Mouse (Mus musculus) frontal cortex, postnatal 25 days (tissue): Measurements from ENCODE around the gene B3galnt1.
"Not testable (repeated sequence)": the region's sequence is repeated elsewhere in the genome, so short reads cannot be mapped to it uniquely, and the experiment has no call there.

ENCODE experiments used
- DNase-seq, 2 experiments: peaks; one replicate each; pipeline ENCODE4 v3.0.0; 2022; ENCODE audit warnings: low spot score in 2 of 2

B3galnt1 gene

DNA sequence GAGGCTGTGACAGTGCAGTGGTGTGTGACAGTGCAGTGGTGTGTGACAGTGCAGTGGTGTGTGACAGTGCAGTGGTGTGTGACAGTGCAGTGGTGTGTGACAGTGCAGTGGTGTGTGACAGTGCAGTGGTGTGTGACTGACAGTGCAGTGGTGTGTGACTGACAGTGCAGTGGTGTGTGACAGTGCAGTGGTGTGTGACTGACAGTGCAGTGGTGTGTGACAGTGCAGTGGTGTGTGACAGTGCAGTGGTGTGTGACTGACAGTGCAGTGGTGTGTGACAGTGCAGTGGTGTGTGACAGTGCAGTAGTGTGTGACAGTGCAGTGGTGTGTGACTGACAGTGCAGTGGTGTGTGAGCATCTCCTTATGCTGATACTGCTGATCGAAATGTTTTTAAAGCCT is 33.2 kb downstream of the B3galnt1 start:
- DNase-seq = not testable (repeated sequence)

DNA sequence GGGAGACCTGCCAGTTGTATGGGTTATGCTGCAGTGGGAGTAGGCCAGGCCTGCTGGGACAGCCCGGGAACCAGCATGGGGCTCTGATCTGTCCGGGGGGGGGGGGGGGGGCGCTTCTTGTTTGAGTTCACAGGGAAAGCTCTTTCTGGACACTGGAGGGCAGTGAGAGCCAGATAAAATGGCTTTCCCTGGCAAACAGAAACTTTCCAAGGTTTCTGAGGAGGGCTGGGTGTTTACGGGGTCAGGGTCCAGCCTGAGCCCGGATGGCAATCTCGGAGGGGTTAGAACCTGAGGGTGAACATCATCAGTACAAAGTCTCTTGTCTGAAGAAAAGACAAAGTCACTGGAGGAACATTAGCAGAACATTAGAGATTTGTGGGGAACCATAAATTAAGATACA is 35.4 kb downstream of the B3galnt1 start:
- no peak for DNase-seq

DNA sequence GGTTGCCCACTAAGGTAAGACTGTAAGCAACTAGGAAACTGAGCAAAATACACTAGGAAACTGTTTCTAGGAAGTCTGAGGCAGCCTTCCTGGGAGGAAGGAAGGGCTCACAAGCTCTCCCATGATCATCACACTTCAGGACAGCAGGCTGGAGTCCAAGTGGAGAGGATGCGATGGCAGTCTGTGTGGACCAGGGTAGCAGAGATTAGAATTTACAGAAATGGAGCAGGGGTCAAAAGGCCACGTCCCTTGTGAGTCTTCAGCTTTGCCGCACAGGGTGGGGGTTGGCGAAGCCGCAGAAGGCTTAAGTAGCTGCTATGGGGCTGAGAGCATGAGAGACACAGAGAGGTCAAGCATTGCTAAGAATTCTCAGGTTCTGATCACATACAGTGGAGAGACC is 37.1 kb downstream of the B3galnt1 start:
- DNase-seq = no peak

DNA sequence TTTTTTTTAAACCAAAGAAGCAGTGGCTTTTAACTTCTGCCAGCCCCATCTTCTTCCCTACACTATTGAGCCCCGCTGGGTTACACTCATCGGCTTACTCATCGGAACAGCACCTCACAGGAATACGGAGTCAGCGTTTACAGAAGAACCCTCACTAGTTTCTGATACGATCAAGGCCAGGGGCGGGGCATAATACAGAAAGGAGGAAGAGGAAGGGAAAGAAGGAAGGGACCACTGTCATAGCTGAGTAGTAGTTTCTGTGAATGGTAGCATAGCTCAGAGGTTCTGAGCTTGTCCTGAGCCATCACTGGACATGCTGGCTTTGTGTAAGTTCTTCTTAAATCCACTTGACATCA is 38.8 kb downstream of the B3galnt1 start:
- DNase-seq = no peak

DNA sequence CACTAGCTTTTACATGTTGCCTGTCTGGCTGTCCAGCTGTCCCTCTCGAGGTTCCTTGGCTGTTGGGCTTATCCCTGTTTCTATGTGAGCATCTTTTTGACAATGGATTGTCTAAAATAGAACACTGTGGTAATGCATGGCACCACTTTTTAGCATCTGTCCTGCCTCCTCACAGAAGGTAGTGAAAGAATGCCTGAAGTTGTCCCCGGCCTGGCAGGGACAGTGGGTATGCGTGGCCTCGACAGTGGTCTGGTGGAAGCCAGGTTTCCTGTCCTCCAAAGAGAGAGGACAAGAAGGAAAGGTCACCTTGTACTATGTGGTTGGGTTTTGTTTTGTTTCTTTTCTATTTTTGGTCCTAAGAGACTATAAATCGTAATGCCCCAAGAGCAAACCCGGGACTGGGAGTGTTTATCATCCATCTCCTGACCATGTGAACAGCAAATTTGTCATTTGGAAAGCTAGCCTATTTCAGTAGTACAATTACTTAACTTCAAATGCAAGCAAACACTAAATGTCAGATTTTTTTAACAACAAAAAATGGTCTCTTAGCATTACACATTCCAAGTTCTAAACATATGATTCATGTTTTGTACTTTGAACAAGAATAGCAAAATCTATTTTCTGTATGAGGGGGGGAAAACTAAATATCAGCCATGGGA is 39.3 kb downstream of the B3galnt1 start:
- no peak for DNase-seq

DNA sequence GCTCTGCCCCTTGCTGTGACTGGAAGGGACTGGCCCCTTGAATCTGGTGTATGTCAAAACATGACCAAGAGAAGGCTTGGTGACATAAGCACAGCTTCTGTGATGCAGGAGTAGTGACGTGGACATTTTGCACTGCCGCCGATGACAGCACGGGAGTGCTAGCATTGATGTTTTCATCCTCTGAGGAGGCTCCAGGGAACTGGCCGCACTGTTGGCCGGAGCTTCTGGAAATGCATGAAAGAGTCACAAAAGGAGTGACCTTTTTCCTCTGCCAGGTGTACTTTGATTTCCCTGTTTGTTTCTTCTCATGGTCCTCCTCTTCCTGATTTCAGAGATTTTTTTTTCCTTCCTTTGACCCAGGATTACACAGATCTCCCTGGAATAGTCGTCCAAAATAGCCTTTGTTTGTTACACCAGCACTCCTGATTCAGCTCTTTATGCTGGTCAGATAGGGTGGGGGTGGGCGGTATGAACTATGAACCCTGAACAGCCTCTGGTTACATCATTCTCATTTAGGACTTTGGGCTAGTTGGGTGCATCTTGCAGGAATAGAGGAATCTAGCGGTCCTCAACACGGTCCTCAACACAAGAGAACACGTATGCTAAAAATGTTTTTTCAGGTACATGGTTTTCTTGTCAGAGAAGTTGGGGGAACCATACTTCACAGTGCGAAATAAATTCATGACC is 42.5 kb downstream of the B3galnt1 start:
- no peak for DNase-seq

DNA sequence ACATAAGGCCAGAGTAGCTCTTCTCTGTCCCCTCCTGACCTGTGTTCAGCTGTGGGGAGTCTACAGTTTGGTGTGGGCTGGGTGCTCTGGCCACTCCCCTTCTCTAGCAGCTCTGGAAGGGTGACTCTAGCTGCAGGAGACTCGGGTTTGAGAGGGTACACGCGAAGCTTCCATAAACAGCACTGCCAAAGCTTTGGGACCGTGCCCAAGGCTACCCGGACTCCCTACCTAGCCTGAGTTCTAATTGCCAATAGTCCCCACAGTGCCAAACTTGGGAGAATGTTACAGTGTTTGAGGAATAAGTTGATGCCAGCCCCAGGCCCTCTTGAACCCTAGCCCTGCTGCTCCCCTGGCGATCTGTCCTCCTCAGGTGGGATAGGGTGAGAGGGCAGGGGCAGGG is 43.2 kb downstream of the B3galnt1 start:
- DNase-seq = no peak

DNA sequence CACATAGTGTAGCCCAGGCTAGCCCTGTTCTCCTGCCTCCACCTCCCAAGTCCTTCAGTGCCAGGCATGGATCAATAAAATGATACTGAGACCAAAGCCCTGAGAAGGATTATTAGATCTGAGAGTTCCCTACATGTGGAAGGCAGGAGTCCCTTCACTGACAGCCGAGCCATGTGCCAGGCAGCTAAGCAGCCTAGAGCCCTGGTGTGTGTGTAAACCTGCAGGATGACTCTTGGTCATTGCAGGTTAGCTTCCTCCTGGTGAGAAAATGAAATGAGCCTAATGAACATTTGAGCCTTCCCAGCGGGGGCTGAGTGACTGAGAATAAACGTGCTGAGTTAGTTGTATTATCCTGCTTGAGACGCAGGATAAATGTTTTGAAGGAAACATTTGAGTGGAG is 49.2 kb downstream of the B3galnt1 start:
- no peak for DNase-seq

DNA sequence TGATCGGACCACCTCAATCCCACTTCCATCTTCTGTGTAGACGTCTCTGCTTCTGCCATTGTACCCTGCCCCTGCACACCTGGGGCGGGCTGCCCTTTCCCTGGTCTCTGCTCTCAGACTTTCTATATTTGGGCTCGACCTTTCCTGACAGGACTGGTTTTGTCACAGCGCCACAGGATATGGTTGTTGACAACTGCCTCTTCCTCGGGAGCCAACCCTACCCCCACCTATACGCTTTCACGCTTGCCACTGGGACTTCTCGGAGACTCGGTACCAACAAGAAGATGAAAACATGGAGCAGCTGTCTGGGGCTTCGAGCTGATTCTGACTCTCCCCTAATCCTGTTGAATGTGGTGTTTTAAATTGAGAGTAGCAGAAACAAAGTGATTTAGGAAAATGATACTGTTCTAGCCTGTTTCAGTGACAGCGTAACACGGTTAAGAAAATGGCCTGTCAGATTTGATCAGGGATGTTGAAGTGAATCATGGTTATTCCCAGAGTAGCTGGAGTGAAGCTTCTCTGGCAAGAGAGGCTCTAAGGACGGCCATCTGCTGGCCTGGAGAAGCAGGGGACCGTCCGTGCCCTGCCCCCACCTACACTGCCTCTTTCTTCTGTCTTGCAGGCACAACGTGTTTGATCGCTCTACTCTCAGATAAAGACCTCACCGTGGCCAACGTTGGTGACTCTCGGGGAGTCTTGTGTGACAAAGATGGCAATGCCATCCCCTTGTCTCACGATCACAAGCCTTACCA is 49.9 kb downstream of the B3galnt1 start:
- no peak for DNase-seq

DNA sequence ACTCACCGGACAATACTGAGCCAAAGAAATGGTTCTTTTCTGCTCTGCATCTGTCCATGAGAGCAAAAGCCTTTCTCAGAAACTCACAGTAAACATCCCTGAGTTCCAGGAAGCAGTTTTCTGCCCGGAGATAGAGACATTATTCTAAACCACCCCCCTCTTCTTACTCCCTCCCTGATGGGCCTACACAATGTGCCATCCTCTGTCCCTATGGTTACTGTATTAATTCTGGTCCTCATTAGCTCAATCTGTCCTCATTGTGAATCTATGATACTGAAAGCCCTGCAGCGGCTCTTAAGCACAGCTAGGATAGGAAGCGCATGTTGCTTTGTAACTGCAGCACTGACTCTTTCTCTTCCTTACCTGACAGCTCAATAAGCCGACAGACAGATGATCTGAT is 53.7 kb downstream of the B3galnt1 start:
- DNase-seq = no peak

DNA sequence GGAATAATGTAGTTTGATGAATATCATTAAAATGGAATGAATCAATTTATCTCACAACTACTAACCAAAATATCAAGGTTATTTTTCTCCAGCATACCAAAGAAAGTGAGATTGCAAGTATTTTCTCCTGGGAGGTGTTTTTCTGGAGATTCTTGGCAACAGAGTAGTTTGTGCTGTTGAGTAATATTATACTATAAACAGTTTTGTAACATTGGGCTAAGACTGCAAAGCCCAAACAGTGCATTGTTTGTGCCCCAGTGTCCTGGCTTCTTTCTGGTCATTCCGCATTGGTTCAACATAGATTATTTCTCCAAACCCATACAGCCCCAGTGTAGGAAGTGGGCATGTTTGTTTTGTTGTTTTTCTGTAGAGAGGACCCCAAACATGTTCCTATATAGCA is 55.0 kb downstream of the B3galnt1 start:
- no peak for DNase-seq

DNA sequence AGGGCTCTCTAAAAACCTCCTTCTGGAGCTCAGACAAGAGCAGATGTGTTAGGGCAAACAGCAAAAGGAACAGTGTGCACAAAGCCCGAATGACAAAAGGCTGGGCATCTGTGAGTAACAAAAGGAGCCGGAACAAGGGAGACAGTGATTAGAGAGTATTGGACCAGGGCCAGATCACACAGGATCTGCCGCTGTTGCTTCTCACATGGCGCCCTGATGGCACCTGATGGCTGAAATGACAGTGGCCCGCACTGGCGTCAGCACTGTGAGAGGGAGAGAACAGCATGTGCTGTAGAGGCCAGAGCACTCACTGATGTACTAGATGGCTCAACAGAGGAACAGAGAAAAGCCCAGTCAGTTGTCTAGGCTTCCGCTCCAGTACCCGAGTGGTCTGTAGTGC is 55.8 kb downstream of the B3galnt1 start:
- DNase-seq = no peak

DNA sequence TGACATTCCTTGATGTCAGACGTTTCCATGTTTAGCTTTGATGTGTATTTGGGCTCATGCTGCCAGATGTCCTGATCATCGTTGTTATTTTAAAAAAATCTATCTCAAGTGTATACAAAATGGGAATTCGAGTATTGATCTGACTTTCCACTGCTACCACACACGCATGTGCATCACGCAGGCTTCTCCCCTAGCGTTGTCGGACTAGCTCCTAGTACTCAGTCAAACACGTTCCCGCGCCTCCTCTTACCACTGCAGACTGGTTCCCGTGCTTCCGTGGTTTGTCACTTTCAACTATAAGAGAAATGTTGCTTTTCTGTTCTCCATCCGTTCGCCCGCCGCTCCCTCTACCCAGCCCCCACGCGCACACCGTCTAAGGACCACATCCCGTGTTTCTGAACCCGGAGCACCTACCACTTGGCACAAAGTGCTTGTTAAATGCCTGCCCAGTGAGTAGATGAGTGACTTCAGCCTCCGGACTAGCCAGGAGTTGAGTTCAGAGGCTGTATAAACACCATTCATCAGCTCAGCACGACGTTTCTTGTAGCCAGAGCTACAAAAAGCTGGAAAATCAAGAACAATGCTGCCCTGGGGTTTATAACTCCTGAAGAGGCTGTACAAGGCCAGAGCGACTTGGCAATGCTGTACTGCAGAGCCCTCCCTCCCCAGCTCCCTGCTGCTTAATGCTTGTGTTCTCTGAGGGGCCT is 62.7 kb downstream of the B3galnt1 start:
- no peak for DNase-seq

DNA sequence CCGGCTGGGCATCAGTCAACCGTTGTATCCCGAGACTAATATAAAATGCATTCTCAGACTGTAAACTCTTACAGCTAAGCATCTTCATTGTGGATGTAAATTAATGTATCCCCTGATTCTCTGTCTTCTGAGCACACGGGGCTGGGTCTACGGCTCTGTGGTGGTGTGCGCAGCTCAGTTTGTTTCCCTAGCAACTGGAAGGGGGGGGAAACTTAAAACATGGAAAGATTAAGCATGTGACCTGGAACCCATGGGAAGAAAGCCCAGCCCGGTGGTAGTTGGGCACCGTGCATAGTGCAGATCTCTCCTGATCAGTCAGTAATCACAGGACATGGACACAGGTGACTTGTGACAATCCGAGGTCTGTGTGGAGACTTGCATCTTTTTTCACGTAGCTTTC is 63.3 kb downstream of the B3galnt1 start:
- DNase-seq = no peak

DNA sequence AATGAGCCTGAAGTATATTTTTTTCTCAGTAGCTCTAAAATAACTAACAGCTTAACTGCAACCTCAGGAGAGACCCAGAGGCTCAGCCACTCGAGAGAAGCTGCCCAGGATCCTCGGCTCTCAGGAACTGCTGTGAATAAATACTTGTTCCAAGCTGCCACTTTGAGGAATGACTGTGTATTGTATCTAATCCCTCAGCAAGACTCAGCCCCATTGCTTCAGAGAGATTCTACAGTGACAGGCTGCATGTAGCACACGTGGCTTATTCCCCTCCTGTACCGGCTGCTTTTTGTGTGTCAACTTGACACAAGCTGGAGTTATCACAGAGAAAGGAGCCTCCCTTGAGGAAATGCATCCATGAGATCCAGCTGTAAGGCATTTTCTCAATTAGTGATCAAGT is 66.1 kb downstream of the B3galnt1 start:
- no peak for DNase-seq

DNA sequence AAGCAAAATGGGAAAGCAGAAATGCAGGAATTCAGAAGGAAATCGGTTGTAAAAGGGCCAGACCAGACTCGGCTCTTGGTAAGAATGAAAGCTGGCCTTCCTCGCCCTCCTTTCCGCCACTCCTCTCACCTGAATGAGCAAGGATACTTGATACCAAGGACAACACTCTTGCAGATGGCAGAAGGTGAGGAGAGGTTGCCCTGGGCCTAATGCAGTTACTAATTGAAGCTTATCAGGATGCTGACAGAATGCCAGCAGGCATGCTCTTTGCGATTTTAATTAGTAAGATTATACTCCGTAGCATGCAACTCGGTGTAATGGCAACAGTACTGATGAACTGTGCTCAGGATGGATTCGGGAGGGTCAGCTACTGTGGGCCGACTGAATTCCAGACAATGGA is 67.2 kb downstream of the B3galnt1 start:
- no peak for DNase-seq

DNA sequence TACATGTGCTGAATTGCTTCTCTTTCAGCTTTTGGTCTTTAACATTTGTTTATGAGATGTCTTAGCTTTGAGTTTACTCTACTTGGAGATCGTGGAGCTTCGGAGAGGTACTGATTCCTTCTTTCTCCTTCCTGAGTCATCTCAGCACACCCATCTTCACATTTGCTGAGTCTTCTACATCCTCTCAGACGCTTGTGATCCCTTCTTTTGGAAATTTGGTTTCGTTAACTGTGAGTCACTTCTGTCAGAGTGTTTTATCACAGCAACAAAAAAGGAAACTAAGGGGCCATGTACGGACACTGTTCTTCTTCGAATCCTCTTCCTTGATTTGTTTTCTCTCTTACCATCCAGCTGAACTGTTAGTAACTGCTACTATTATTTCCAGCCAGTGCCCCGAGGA is 69.2 kb downstream of the B3galnt1 start:
- no peak for DNase-seq

DNA sequence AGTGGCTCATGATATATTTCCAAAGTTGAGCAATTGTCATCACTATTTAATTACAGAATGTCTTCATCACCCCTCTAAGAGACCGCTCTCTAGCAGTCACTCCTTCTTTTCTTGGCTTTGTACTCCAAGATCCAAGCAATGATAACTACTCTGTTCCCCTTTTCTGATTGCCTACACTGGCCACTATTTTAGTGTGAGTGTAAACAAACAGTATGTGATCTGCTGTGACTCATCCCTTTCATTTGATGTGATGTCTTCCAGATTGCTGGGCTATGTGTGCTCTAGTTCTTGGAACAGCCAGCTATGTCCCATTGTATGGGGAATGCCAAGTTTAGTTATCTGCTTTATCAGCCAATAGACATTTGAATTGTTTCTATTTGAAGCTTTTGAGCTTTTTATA is 71.4 kb downstream of the B3galnt1 start:
- DNase-seq = no peak

DNA sequence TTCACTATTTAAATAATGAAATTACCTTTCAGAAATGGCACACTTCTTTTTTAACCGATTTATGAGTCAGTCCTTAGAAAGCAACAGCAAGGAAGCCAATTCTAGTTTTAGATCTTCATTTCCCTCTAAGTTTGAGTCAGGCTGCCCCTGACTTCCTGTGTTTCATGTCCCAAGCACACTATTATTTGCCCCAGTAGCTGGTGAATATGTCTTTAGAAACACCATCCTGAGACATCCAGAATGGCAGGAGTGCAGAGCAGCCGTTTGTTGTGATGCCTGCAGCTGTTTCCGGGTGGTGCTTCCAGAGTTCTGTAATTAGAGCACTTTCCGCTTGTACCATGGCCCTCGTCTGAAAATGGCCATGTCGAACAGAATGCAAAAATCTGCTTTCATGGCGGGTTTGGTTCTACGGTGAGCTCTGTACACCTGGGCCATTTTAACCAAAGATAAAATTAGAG is 73.7 kb downstream of the B3galnt1 start:
- no peak for DNase-seq

DNA sequence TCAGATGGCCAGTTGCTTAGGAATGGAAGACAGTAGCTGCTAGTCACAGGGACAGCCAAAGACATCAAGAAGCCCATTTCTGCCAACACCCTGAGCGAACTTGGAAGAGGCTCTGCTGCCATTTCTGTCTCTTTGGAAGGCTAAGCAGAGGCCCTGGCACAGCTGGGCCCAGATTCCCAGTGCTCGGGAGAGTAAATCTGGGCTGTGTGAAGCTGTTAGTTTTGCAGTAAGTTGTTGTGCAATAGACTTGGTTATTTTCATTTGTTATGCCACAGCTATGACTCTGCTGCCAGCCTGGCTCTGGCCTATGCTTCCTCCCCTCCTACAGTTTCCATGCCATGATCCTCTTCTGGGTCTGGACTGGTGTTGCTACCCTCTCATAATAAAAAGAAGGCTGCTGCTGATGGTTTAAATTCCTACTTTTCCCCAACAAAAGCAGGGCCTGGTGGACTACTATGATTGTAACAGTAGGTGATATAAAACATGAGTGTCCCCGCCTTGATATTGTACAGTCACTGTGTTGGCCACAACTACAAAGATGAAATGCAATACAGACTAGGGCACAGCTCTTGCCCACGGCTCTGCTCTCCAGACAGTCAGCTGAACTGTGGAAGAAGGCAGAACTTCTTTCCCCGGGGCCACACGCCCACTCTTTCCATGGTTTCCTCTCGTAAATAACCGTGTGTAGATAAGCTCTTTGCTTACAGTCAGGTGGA is 74.2 kb downstream of the B3galnt1 start:
- DNase-seq = no peak
